Mouse (Mus musculus): ENCODE measurements around the gene Ppm1b. TPM values are rescaled to one million over a fixed set of nuclear protein-coding genes. Genes with fewer than 3 reads are reported as not detected.

Gene Ppm1b
- polyA plus RNA-seq, 1 experiment from 2014 or later: 80.0 TPM

GRCm38 (mm10) chr17:84940017-84940731, 16.4 kb upstream of the Ppm1b start:
- H3K4me3 ChIP-seq (replicated peaks): no peak overlapping the region
- no peak overlapping the region for H3K27ac ChIP-seq
- H3K4me1 ChIP-seq: no peaks in the 10 kb centered on the region
- H3K4me2 ChIP-seq: no peak overlapping the region
- no peak overlapping the region for H3K9ac ChIP-seq
- no peaks in the 10 kb centered on the region for H3K27me3 ChIP-seq (replicated peaks)
- no peaks in the 10 kb centered on the region for H3K36me3 ChIP-seq
- ATAC-seq (ENCODE audit: insufficient read depth, low FRiP score, low read depth): no peak
- 78% methylated on average over 9 of the region's 9 CpGs for WGBS
- H3K9me3 ChIP-seq: no peaks in the 10 kb centered on the region

- Histone ChIP-seq H3K4me3 (replicated peaks) (no peak overlapping the region), H3K36me3 (no peaks in the 10 kb centered on the region), H3K9ac (no peak overlapping the region), H3K4me1 (no peaks in the 10 kb centered on the region), H3K27me3 (replicated peaks) (no peaks in the 10 kb centered on the region), H3K4me2 (no peak overlapping the region), H3K9me3 (no peaks in the 10 kb centered on the region), H3K27ac (no peak overlapping the region)
- WGBS: 88% methylated on average over 13 of the region's 13 CpGs
- ATAC-seq (ENCODE audit: insufficient read depth, low FRiP score, low read depth): no peak
Measured at GRCm38 (mm10) chr17:84941291-84941868, 15.2 kb upstream of the Ppm1b start.

- ATAC-seq (ENCODE audit: insufficient read depth, low FRiP score, low read depth): no peak
- 66% methylated on average over 10 of the region's 10 CpGs for WGBS
Measured at GRCm38 (mm10) chr17:84942358-84943032, 14.0 kb upstream of the Ppm1b start.

GRCm38 (mm10) chr17:84943033-84943393, 13.5 kb upstream of the Ppm1b start:
- Histone ChIP-seq H3K4me2 (no peak overlapping the region), H3K27ac (no peak overlapping the region), H3K36me3 (no peaks in the 10 kb centered on the region), H3K27me3 (replicated peaks) (no peaks in the 10 kb centered on the region), H3K4me1 (no peaks in the 10 kb centered on the region), H3K9ac (no peak overlapping the region), H3K4me3 (replicated peaks) (no peak overlapping the region), H3K9me3 (no peaks in the 10 kb centered on the region)
- 58% methylated on average over 2 of the region's 2 CpGs for WGBS
- ATAC-seq (ENCODE audit: insufficient read depth, low FRiP score, low read depth): no peak

More at GRCm38 (mm10) chr17:84942358-84943032, 14.0 kb upstream of the Ppm1b start:
- no peak overlapping the region for H3K9ac ChIP-seq
- H3K27me3 ChIP-seq (replicated peaks): no peaks in the 10 kb centered on the region
- no peaks in the 10 kb centered on the region for H3K9me3 ChIP-seq
- H3K4me2 ChIP-seq: no peak overlapping the region
- no peak overlapping the region for H3K4me3 ChIP-seq (replicated peaks)
- H3K4me1 ChIP-seq: no peaks in the 10 kb centered on the region
- H3K27ac ChIP-seq: no peak overlapping the region
- no peaks in the 10 kb centered on the region for H3K36me3 ChIP-seq

- ATAC-seq (ENCODE audit: insufficient read depth, low FRiP score, low read depth): no peak
- 86% methylated on average over 6 of the region's 6 CpGs for WGBS
- Histone ChIP-seq H3K36me3 (no peaks in the 10 kb centered on the region), H3K27ac (no peak overlapping the region), H3K9me3 (no peaks in the 10 kb centered on the region), H3K9ac (no peak overlapping the region), H3K4me2 (no peak overlapping the region), H3K4me3 (replicated peaks) (no peak overlapping the region), H3K27me3 (replicated peaks) (no peaks in the 10 kb centered on the region), H3K4me1 (no peaks in the 10 kb centered on the region)
Measured at GRCm38 (mm10) chr17:84944348-84944747, 12.2 kb upstream of the Ppm1b start.

GRCm38 (mm10) chr17:84952521-84952920, 4.0 kb upstream of the Ppm1b start:
- Histone ChIP-seq H3K4me3 (replicated peaks) (no peak overlapping the region), H3K4me1 (0 out of 2 replicates have a peak, but pooled peaks cover 3% of the 10 kb centered on the region), H3K27ac (no peak overlapping the region), H3K9me3 (no peaks in the 10 kb centered on the region), H3K27me3 (replicated peaks) (no peaks in the 10 kb centered on the region), H3K9ac (no peak overlapping the region), H3K4me2 (no peak overlapping the region), H3K36me3 (no peaks in the 10 kb centered on the region)
- no peak for ATAC-seq (ENCODE audit: insufficient read depth, low FRiP score, low read depth)
- 92% methylated on average over 5 of the region's 5 CpGs for WGBS

- Histone ChIP-seq H3K27ac (no peak overlapping the region), H3K4me1 (0 out of 2 replicates have a peak, but pooled peaks cover 3% of the 10 kb centered on the region), H3K9ac (no peak overlapping the region), H3K36me3 (no peaks in the 10 kb centered on the region), H3K27me3 (replicated peaks) (no peaks in the 10 kb centered on the region), H3K9me3 (no peaks in the 10 kb centered on the region), H3K4me2 (no peak overlapping the region), H3K4me3 (replicated peaks) (no peak overlapping the region)
- 82% methylated on average over 5 of the region's 5 CpGs for whole genome bisulfite sequencing
- ATAC-seq (ENCODE audit: insufficient read depth, low FRiP score, low read depth): no peak
Measured at GRCm38 (mm10) chr17:84953776-84954175, 2.8 kb upstream of the Ppm1b start.

GRCm38 (mm10) chr17:84954881-84955280, 1.7 kb upstream of the Ppm1b start:
- no peaks in the 10 kb centered on the region for H3K36me3 ChIP-seq

GRCm38 (mm10) chr17:84956931-84957486, 468 bp downstream of the Ppm1b start:
- Histone ChIP-seq H3K4me2 (peak overlapping the region; percentile 66), H3K27ac (peak overlapping the region; percentile 97), H3K36me3 (no peaks in the 10 kb centered on the region), H3K9ac (peak overlapping the region; percentile 14; the same call in 1 of the 2 replicates), H3K9me3 (no peaks in the 10 kb centered on the region), H3K4me1 (peaks cover 9% of the 10 kb centered on the region; the same call in 1 of the 2 replicates), H3K4me3 (replicated peaks) (peak overlapping the region; percentile 48), H3K27me3 (replicated peaks) (no peaks in the 10 kb centered on the region)
- ATAC-seq (ENCODE audit: insufficient read depth, low FRiP score, low read depth): peak; percentile 87
- 0% methylated on average over 24 of the region's 24 CpGs for WGBS

More at GRCm38 (mm10) chr17:84954881-84955280, 1.7 kb upstream of the Ppm1b start:
- no peak for ATAC-seq (ENCODE audit: insufficient read depth, low FRiP score, low read depth)
- H3K4me1 ChIP-seq: peaks cover 7% of the 10 kb centered on the region; the same call in 1 of the 2 replicates
- no peaks in the 10 kb centered on the region for H3K9me3 ChIP-seq
- no peak overlapping the region for H3K4me2 ChIP-seq
- no peak overlapping the region for H3K9ac ChIP-seq
- H3K27me3 ChIP-seq (replicated peaks): no peaks in the 10 kb centered on the region
- no peak overlapping the region for H3K27ac ChIP-seq
- 86% methylated on average over 5 of the region's 5 CpGs for WGBS
- H3K4me3 ChIP-seq (replicated peaks): no peak overlapping the region

GRCm38 (mm10) chr17:84957487-84958259, 1.1 kb downstream of the Ppm1b start:
- Histone ChIP-seq H3K27ac (peak overlapping the region; percentile 97), H3K4me2 (peak overlapping the region; percentile 66), H3K4me1 (peaks cover 9% of the 10 kb centered on the region; the same call in 1 of the 2 replicates), H3K9ac (peak overlapping the region; percentile 92), H3K27me3 (replicated peaks) (no peaks in the 10 kb centered on the region), H3K9me3 (no peaks in the 10 kb centered on the region), H3K4me3 (replicated peaks) (peak overlapping the region; percentile 83), H3K36me3 (no peaks in the 10 kb centered on the region)
- peak; percentile 98 for ATAC-seq (ENCODE audit: insufficient read depth, low FRiP score, low read depth)
- under 1% methylated on average over 53 of the region's 55 CpGs for WGBS

- Histone ChIP-seq H3K4me2 (peak overlapping the region; percentile 63), H3K9ac (peak overlapping the region; percentile 92), H3K9me3 (no peaks in the 10 kb centered on the region), H3K27me3 (replicated peaks) (no peaks in the 10 kb centered on the region), H3K36me3 (no peaks in the 10 kb centered on the region), H3K4me1 (peaks cover 9% of the 10 kb centered on the region; the same call in 1 of the 2 replicates), H3K27ac (peak overlapping the region; percentile 91), H3K4me3 (replicated peaks) (peak overlapping the region; percentile 83)
- under 1% methylated on average over 38 of the region's 52 CpGs for WGBS
- ATAC-seq (ENCODE audit: insufficient read depth, low FRiP score, low read depth): no peak
Measured at GRCm38 (mm10) chr17:84958411-84958911, 1.9 kb downstream of the Ppm1b start.
